Mouse (Mus musculus): ENCODE results near the gene Kpna6.
"Not testable (repeated sequence)": the region's sequence is repeated elsewhere in the genome, so short reads cannot be mapped to it uniquely, and the experiment has no call there.

The Kpna6 gene

GRCm38 (mm10) chr4:129672083-129672877, at the start of gene Kpna6:
Gene Kpna6 (minus strand): TSS chr4:129672767.
- DNase-seq = peak; percentile 82 to 84

- DNase-seq = no peak
Measured at GRCm38 (mm10) chr4:129716310-129716709, 43.7 kb upstream of the Kpna6 start.

GRCm38 (mm10) chr4:129709486-129710129, 37.0 kb upstream of the Kpna6 start:
- no peak for DNase-seq

GRCm38 (mm10) chr4:129706750-129707149, 34.2 kb upstream of the Kpna6 start:
- no peak for DNase-seq

- peak in 1 of 2 experiments; percentile 37 for DNase-seq
Measured at GRCm38 (mm10) chr4:129702454-129702853, 29.9 kb upstream of the Kpna6 start.

GRCm38 (mm10) chr4:129701503-129702377, 29.2 kb upstream of the Kpna6 start:
- DNase-seq = peak; percentile 78 to 83

- not testable (repeated sequence) for DNase-seq
Measured at GRCm38 (mm10) chr4:129700661-129701060, 28.1 kb upstream of the Kpna6 start.

- DNase-seq = no peak
Measured at GRCm38 (mm10) chr4:129700216-129700615, 27.6 kb upstream of the Kpna6 start.

GRCm38 (mm10) chr4:129697191-129697590, 24.6 kb upstream of the Kpna6 start:
- DNase-seq = no peak

GRCm38 (mm10) chr4:129696158-129696985, 23.8 kb upstream of the Kpna6 start, which contains the start of gene Tmem39b:
Gene Tmem39b (minus strand): TSS chr4:129696838.
- peak; percentile 86 to 90 for DNase-seq

- DNase-seq = no peak
Measured at GRCm38 (mm10) chr4:129695815-129696157, 23.2 kb upstream of the Kpna6 start.

- DNase-seq = no peak
Measured at GRCm38 (mm10) chr4:129684531-129684930, 12.0 kb upstream of the Kpna6 start.

- no peak for DNase-seq
Measured at GRCm38 (mm10) chr4:129683901-129684493, 11.4 kb upstream of the Kpna6 start.

GRCm38 (mm10) chr4:129681837-129682236, 9.3 kb upstream of the Kpna6 start:
- no peak for DNase-seq

- DNase-seq = no peak
Measured at GRCm38 (mm10) chr4:129672878-129673449, 397 bp upstream of the Kpna6 start.

- DNase-seq = peak; percentile 41
Measured at GRCm38 (mm10) chr4:129671491-129672082, 980 bp downstream of the Kpna6 start.

- DNase-seq = no peak
Measured at GRCm38 (mm10) chr4:129662255-129662813, 10.2 kb downstream of the Kpna6 start.

- no peak for DNase-seq
Measured at GRCm38 (mm10) chr4:129661584-129661983, 11.0 kb downstream of the Kpna6 start.

GRCm38 (mm10) chr4:129654770-129655169, 17.8 kb downstream of the Kpna6 start:
- DNase-seq = no peak

- DNase-seq = no peak
Measured at GRCm38 (mm10) chr4:129650359-129650758, 22.2 kb downstream of the Kpna6 start.

- no peak for DNase-seq
Measured at GRCm38 (mm10) chr4:129648656-129649055, 23.9 kb downstream of the Kpna6 start.

Measured in thymus, postnatal 36 days (tissue).